Mouse (Mus musculus) kidney, adult 2 months (tissue): ENCODE data around the gene Gm527. TPM values are rescaled to one million over a fixed set of nuclear protein-coding genes. Genes with fewer than 3 reads are reported as not detected.

Source experiments
- DNase-seq: peaks from one replicate; pipeline ENCODE4 v3.0.0; 2021
- H3K27ac ChIP-seq: fragments of 200-500 bp; 2 replicates; pipeline ENCODE4 v1.5.1; 2012; ENCODE audit warnings: low read depth, low read length, control low read depth, inconsistent platforms; ENCODE audit not compliant: insufficient read depth
- H3K27me3 ChIP-seq: fragments of 200-500 bp; replicated peaks from 2 replicates; pipeline ENCODE4 v1.6.1; 2012; ENCODE audit warnings: mild to moderate bottlenecking, moderate library complexity, low read length, inconsistent platforms; ENCODE audit not compliant: control insufficient read depth, insufficient read depth
- H3K36me3 ChIP-seq: fragments of 200-500 bp; 2 replicates; pipeline ENCODE4 v1.6.1; 2012; ENCODE audit warnings: mild to moderate bottlenecking, moderate library complexity, low read length, inconsistent platforms; ENCODE audit not compliant: control insufficient read depth, insufficient read depth
- H3K4me1 ChIP-seq: fragments of 200-500 bp; 2 replicates; pipeline ENCODE4 v1.6.1; 2011; ENCODE audit warnings: low read length; ENCODE audit not compliant: control insufficient read depth, insufficient read depth
- H3K4me3 ChIP-seq: fragments of 200-500 bp; 2 replicates; pipeline ENCODE4 v1.5.1; 2011; ENCODE audit warnings: mild to moderate bottlenecking, low read depth, low read length, control low read depth; ENCODE audit not compliant: insufficient read depth
- CTCF ChIP-seq: fragments of 200-500 bp; conservative IDR thresholded peaks from 2 replicates; pipeline ENCODE4 v1.5.1; 2011; ENCODE audit warnings: low read depth, mild to moderate bottlenecking, control low read depth, low read length, moderate library complexity, mixed read lengths; ENCODE audit not compliant: insufficient read depth, insufficient read length
- POLR2A ChIP-seq: fragments of 200-500 bp; IDR thresholded peaks from one replicate; pipeline ENCODE4 v1.6.1; 2011; ENCODE audit warnings: low read depth, low read length, control low read depth
- WGBS: fragments of 180-500 bp; shearing (Covaris S2); methylation state at CpG from one replicate; pipeline ENCODE4 v1.1.7; 2018; 5-methylcytosine and 5-hydroxymethylcytosine counted together
- polyA plus RNA-seq: library from polyadenylated mRNA; depleted of rRNA; stranded (reverse); fragments of >200 nt; gene quantifications from 2 replicates; pipeline ENCODE4 v1.2.3, GENCODE M21; 2012

Gm527 gene
- polyA plus RNA-seq, 1 experiment: 0.50 TPM

GRCm38 (mm10) chr12:64937493-64937892, 19.8 kb downstream of the Gm527 start:
- no peaks in the 10 kb centered on the region; the same call in 1 of the 2 replicates for H3K36me3 ChIP-seq
- no peaks in the 10 kb centered on the region for H3K4me1 ChIP-seq
- TF ChIP-seq POLR2A (no peak), CTCF (peak; percentile 30)
- no peak overlapping the region for H3K27ac ChIP-seq
- WGBS: 80% methylated on average over 2 of the region's 2 CpGs
- DNase-seq: peak; percentile 40
- H3K4me3 ChIP-seq: no peak overlapping the region
- no peaks in the 10 kb centered on the region for H3K27me3 ChIP-seq

GRCm38 (mm10) chr12:64964560-64964959, 46.9 kb downstream of the Gm527 start:
- no peak overlapping the region for H3K27ac ChIP-seq
- peak overlapping the region; percentile 96 for H3K4me3 ChIP-seq
- no peak for TF ChIP-seq CTCF
- TF ChIP-seq POLR2A: no peak
- H3K27me3 ChIP-seq: no peaks in the 10 kb centered on the region
- no peaks in the 10 kb centered on the region; the same call in 1 of the 2 replicates for H3K4me1 ChIP-seq
- H3K36me3 ChIP-seq: no peaks in the 10 kb centered on the region
- no peak for DNase-seq
- WGBS: 8% methylated on average over 4 of the region's 4 CpGs

GRCm38 (mm10) chr12:64965124-64966026, 47.7 kb downstream of the Gm527 start, which contains the start of the genes Klhl28 and Togaram1:
Gene Klhl28 (minus strand): TSS chr12:64965534.
Gene Togaram1 (plus strand): TSS chr12:64965804.
- H3K4me1 ChIP-seq: no peaks in the 10 kb centered on the region; the same call in 1 of the 2 replicates
- H3K4me3 ChIP-seq: peak within 1 kb of the TSS; percentile 96
- H3K36me3 ChIP-seq: no peaks in the 10 kb centered on the region
- peak; percentile 100 for DNase-seq
- WGBS: under 1% methylated on average over 45 of the region's 45 CpGs
- H3K27me3 ChIP-seq: no peaks in the 10 kb centered on the region
- peak within 1 kb of the TSS; percentile 81 for H3K27ac ChIP-seq
- peak; percentile 70 for TF ChIP-seq POLR2A
- TF ChIP-seq CTCF: no peak

- peaks cover 2% of the 10 kb centered on the region; the same call in 1 of the 2 replicates for H3K36me3 ChIP-seq
- TF ChIP-seq POLR2A (no peak), CTCF (no peak)
- H3K27ac ChIP-seq: peak overlapping the region; percentile 76
- peak; percentile 50 for DNase-seq
- under 1% methylated on average over 44 of the region's 44 CpGs for WGBS
- no peaks in the 10 kb centered on the region; the same call in 1 of the 2 replicates for H3K4me1 ChIP-seq
- H3K4me3 ChIP-seq: peak overlapping the region; percentile 91
- H3K27me3 ChIP-seq: no peaks in the 10 kb centered on the region
Observed at GRCm38 (mm10) chr12:64966101-64966631, 48.5 kb downstream of the Gm527 start.

GRCm38 (mm10) chr12:64966652-64967435, 49.1 kb downstream of the Gm527 start:
- 2% methylated on average over 19 of the region's 19 CpGs for WGBS
- Histone ChIP-seq H3K36me3 (peaks cover 2% of the 10 kb centered on the region; the same call in 1 of the 2 replicates), H3K27me3 (no peaks in the 10 kb centered on the region), H3K4me3 (peak overlapping the region; percentile 91), H3K4me1 (no peaks in the 10 kb centered on the region; the same call in 1 of the 2 replicates), H3K27ac (0 out of 2 replicates have a peak overlapping the region, but pooled peaks have one; percentile 14)
- DNase-seq: peak; percentile 11
- no peak for TF ChIP-seq POLR2A
- TF ChIP-seq CTCF: no peak

GRCm38 (mm10) chr12:64967470-64967869, 49.8 kb downstream of the Gm527 start:
- TF ChIP-seq POLR2A (no peak), CTCF (no peak)
- DNase-seq: peak; percentile 54
- no peaks in the 10 kb centered on the region; the same call in 1 of the 2 replicates for H3K4me1 ChIP-seq
- no peaks in the 10 kb centered on the region for H3K27me3 ChIP-seq
- under 1% methylated on average over 9 of the region's 9 CpGs for WGBS
- H3K36me3 ChIP-seq: peaks cover 2% of the 10 kb centered on the region; the same call in 1 of the 2 replicates
- peak overlapping the region; percentile 91 for H3K4me3 ChIP-seq
- 0 out of 2 replicates have a peak overlapping the region, but pooled peaks have one; percentile 14 for H3K27ac ChIP-seq

GRCm38 (mm10) chr12:64968067-64968466, 50.4 kb downstream of the Gm527 start:
- TF ChIP-seq POLR2A: no peak
- TF ChIP-seq CTCF: no peak
- Histone ChIP-seq H3K4me1 (no peaks in the 10 kb centered on the region; the same call in 1 of the 2 replicates), H3K4me3 (peak overlapping the region; percentile 18; the same call in 1 of the 2 replicates), H3K36me3 (peaks cover 2% of the 10 kb centered on the region; the same call in 1 of the 2 replicates), H3K27me3 (no peaks in the 10 kb centered on the region), H3K27ac (no peak overlapping the region)
- no peak for DNase-seq
- WGBS: 0% methylated on average over 2 of the region's 2 CpGs
